Mouse (Mus musculus): Measurements from ENCODE around the gene Coro2a. TPM values are rescaled to one million over a fixed set of nuclear protein-coding genes. Genes with fewer than 3 reads are reported as not detected.
A peak's percentile ranks its signal among the peaks of the same experiment; 100 is the strongest.
"Not testable (repeated sequence)": the region's sequence is repeated elsewhere in the genome, so short reads cannot be mapped to it uniquely, and the experiment has no call there.

Gene Coro2a
- polyA plus RNA-seq (2012; rRNA removed) = 9.1 and 17.2 TPM in 2 replicates

DNA sequence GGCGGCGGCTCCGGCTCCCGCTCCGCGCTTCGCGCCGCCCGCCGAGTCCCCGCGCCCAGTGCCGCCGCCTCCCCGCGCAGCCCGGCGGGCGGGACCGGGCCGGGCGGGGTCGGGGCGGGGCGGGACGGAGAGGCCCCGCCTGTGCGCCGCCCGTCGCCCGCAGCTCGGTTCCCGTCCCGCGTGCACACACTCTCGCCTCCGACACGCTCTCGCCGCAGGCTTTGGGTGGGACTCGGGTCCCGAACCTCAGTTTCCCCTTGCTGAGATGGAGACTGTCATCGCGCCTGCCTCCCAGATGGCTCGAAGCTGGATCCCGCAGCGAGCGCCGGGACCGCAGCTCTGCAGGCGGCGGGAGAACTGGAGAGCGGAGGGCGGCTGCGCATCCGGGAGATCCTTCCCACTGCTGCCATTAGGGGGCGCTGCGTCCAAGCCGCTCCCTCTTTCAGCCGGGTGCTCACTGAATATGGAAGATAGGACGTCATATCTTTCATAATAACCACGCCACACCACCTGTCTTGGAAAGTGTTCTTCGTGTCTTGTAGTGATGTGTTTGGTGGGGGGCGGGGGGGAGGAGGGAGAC, at the start of gene Coro2a:
TSS of gene Coro2a (minus strand) at position 359 of the 580 bp plus-strand sequence.
- TF ChIP-seq CTCF (IDR thresholded peaks at IDR 0.05; ENCODE audit: insufficient read depth, low read length) (peak; percentile 69), POLR2A (IDR thresholded peaks at IDR 0.05; ENCODE audit: borderline replicate concordance, extremely low read depth, low read depth, low read length) (no peak)
- Histone ChIP-seq H3K4me3 (replicated peaks; ENCODE audit: extremely low read depth, low read depth, low read length) (peak within 1 kb of the TSS; percentile 79), H3K4me1 (ENCODE audit: control insufficient read depth, insufficient read depth, low read length) (no peaks in the 10 kb centered on the region)
- under 1% methylated on average over 56 of the region's 66 CpGs for WGBS
- DNase-seq = peak; percentile 84

DNA sequence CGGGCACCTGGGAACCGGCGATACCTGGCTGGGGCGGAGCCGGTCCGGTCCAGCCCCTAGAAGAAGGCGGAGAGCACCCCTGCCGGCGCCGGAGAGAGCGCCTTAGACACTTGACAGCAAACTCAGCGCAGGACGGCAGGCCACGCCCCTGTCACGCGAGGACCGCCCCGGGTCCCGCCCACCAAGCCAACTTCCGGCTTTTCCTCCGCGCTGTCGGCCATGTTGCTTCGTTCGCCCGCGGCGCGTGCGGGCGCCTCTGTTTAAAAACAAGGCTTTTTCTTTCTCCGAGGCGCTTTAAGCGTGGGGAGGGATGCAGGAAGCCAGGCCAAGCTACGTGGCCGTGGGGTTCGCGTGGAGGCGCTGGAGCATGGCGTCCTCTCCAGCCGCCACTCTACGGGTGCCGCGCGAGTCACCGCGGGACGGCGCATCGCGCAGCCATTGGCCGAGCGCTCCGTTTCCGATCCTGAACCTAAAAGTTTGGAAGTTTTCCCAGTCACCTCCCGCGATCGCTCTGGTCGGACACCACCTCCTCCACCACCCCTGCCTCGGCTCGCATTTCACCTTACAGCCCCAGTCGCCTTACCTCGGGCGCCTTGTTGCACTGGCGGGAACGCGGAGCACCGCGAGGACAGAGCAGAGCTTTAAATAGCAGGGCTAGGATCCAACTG, 48.2 kb upstream of the Coro2a start, which contains the start of gene Tbc1d2:
TSS of gene Tbc1d2 (minus strand) at position 124 of the 668 bp plus-strand sequence.
- 0 out of 2 replicates have a peak, but pooled peaks have one; percentile 18 for TF ChIP-seq CTCF (IDR thresholded peaks at IDR 0.05; ENCODE audit: insufficient read depth, low read length)
- peak; percentile 45; the same call in 1 of the 2 replicates for TF ChIP-seq POLR2A (IDR thresholded peaks at IDR 0.05; ENCODE audit: borderline replicate concordance, extremely low read depth, low read depth, low read length)
- DNase-seq = peak; percentile 96
- H3K4me3 ChIP-seq (replicated peaks; ENCODE audit: extremely low read depth, low read depth, low read length) = peak within 1 kb of the TSS; percentile 68
- H3K4me1 ChIP-seq (ENCODE audit: control insufficient read depth, insufficient read depth, low read length) = no peaks in the 10 kb centered on the region
- WGBS = under 1% methylated on average over 69 of the region's 69 CpGs

DNA sequence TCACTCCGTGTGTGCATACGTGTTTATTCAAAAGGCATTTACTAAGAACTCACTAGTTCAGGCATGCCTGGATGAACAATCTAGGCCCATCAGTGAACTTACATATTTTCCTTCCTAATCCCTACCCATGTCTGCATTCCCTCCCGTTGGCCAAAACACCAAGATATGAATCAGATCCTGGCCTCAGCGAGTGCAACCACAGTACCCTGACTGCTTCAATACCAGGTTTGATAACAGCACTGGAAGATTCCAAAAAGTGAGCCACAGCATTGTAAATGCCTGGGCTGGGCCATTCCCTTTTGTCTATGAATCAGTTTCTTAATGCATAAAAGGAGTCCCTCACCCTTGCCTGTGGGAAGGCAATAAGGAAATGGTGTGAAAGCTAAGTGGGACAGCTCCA, 47.2 kb upstream of the Coro2a start:
- Histone ChIP-seq H3K4me1 (ENCODE audit: control insufficient read depth, insufficient read depth, low read length) (no peaks in the 10 kb centered on the region), H3K4me3 (replicated peaks; ENCODE audit: extremely low read depth, low read depth, low read length) (peak overlapping the region; percentile 64)
- TF ChIP-seq POLR2A (IDR thresholded peaks at IDR 0.05; ENCODE audit: borderline replicate concordance, extremely low read depth, low read depth, low read length) = no peak
- no peak for TF ChIP-seq CTCF (IDR thresholded peaks at IDR 0.05; ENCODE audit: insufficient read depth, low read length)
- 41% methylated on average over 4 of the region's 4 CpGs for WGBS
- no peak for DNase-seq

DNA sequence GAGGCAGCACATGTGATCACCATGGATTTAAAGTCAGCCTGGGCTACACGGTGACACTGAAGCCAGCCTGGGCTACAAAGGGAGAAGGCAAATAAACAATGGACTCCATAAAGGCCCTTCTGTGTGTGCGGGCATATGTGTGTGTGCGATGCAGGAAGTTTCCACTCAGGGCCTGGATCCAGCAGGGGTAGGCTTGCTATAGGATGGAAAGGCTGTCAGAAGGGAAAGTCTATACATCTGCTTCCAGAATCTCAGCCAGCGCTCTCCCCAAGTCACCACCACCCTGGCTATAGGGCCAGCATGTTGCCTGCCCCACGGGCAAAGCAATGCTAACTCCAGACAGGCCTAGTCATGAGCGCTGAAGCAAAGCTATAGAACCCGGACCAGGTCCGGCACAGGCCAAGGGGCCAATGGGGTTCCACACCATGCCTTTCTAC, 41.7 kb upstream of the Coro2a start:
- Histone ChIP-seq H3K4me1 (ENCODE audit: control insufficient read depth, insufficient read depth, low read length) (peaks cover 8% of the 10 kb centered on the region; the same call in 1 of the 2 replicates), H3K4me3 (replicated peaks; ENCODE audit: extremely low read depth, low read depth, low read length) (no peak overlapping the region)
- no peak for DNase-seq
- 72% methylated on average over 8 of the region's 8 CpGs for WGBS
- TF ChIP-seq CTCF (IDR thresholded peaks at IDR 0.05; ENCODE audit: insufficient read depth, low read length) = no peak
- TF ChIP-seq POLR2A (IDR thresholded peaks at IDR 0.05; ENCODE audit: borderline replicate concordance, extremely low read depth, low read depth, low read length) = no peak

GRCm38 (mm10) chr4:46642924-46643675, 41.1 kb upstream of the Coro2a start:
- DNase-seq = no peak
- 36% methylated on average over 8 of the region's 8 CpGs for WGBS
- Histone ChIP-seq H3K4me3 (replicated peaks; ENCODE audit: extremely low read depth, low read depth, low read length) (no peak overlapping the region), H3K4me1 (ENCODE audit: control insufficient read depth, insufficient read depth, low read length) (peaks cover 8% of the 10 kb centered on the region; the same call in 1 of the 2 replicates)
- TF ChIP-seq POLR2A (IDR thresholded peaks at IDR 0.05; ENCODE audit: borderline replicate concordance, extremely low read depth, low read depth, low read length) (no peak), CTCF (IDR thresholded peaks at IDR 0.05; ENCODE audit: insufficient read depth, low read length) (no peak)

GRCm38 (mm10) chr4:46641283-46641682, 39.3 kb upstream of the Coro2a start:
- DNase-seq = no peak
- TF ChIP-seq POLR2A (IDR thresholded peaks at IDR 0.05; ENCODE audit: borderline replicate concordance, extremely low read depth, low read depth, low read length) = no peak
- no peak for TF ChIP-seq CTCF (IDR thresholded peaks at IDR 0.05; ENCODE audit: insufficient read depth, low read length)
- H3K4me3 ChIP-seq (replicated peaks; ENCODE audit: extremely low read depth, low read depth, low read length) = no peak overlapping the region
- 65% methylated on average over 4 of the region's 4 CpGs for WGBS
- H3K4me1 ChIP-seq (ENCODE audit: control insufficient read depth, insufficient read depth, low read length) = peaks cover 8% of the 10 kb centered on the region; the same call in 1 of the 2 replicates

- 59% methylated on average over 8 of the region's 8 CpGs for WGBS
These were observed 37.9 kb upstream of the Coro2a start for GRCm38 (mm10) chr4:46639866-46640265.

DNA sequence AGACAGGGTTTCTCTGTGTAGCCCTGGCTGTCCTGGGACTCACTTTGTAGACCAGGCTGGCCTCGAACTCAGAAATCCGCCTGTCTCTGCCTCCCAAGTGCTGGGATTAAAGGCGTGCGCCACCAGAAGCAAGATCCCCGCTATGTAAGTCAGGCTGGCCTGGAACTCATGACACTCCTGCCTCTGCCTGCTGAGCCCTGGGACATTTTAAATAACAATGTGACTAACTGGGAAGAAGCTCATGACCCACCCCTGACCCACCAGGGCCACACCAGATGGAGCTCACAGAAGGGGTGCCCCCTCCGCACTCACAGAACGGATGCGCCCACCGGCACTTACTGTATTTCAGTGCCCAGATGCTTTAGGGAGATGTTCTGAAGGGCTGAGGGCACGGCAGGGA, 35.2 kb upstream of the Coro2a start:
- WGBS = 94% methylated on average over 10 of the region's 10 CpGs
- H3K4me3 ChIP-seq (replicated peaks; ENCODE audit: extremely low read depth, low read depth, low read length); DNase-seq; H3K4me1 ChIP-seq (ENCODE audit: control insufficient read depth, insufficient read depth, low read length): not testable (repeated sequence)

More at GRCm38 (mm10) chr4:46639866-46640265, 37.9 kb upstream of the Coro2a start:
- Histone ChIP-seq H3K4me3 (replicated peaks; ENCODE audit: extremely low read depth, low read depth, low read length) (no peak overlapping the region), H3K4me1 (ENCODE audit: control insufficient read depth, insufficient read depth, low read length) (peaks cover 8% of the 10 kb centered on the region; the same call in 1 of the 2 replicates)
- TF ChIP-seq CTCF (IDR thresholded peaks at IDR 0.05; ENCODE audit: insufficient read depth, low read length) (no peak), POLR2A (IDR thresholded peaks at IDR 0.05; ENCODE audit: borderline replicate concordance, extremely low read depth, low read depth, low read length) (no peak)
- no peak for DNase-seq

DNA sequence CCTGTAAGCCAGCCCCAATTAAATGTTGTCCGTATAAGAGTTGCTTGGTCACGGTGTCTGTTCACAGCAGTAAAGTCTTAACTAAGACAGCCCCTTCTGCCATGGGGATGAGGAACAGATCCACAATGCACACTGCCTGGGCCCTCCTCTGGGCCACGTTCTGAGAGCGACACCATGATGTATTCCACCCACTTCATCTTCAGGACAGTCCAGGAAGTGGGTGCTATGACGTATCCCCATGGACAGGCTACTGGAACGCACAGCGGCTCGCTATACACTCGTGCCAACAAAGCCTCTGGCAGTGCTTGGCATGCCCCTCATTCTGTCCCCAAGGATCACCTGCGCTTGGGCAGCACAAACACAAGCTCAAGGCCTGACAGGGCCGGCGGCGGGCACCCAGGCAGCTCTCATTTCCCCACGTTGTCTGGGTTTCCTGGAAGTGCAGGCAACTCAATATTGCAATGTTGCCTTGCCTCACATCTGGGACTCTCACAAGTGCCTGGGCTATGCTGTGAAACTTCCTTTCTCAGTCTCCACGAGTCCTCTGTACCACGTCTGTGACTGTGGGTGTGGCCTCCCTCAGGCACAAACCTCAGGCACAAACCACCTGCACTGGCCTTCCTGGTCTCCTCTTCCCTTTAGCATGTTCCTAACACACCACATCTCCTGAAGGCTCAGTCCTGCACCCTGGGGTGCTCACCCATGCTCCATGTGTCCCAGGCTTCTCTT, 33.9 kb upstream of the Coro2a start:
- H3K4me3 ChIP-seq (replicated peaks; ENCODE audit: extremely low read depth, low read depth, low read length) = no peak overlapping the region
- TF ChIP-seq CTCF (IDR thresholded peaks at IDR 0.05; ENCODE audit: insufficient read depth, low read length) (no peak), POLR2A (IDR thresholded peaks at IDR 0.05; ENCODE audit: borderline replicate concordance, extremely low read depth, low read depth, low read length) (no peak)
- no peak for DNase-seq
- 64% methylated on average over 16 of the region's 16 CpGs for WGBS
- H3K4me1 ChIP-seq (ENCODE audit: control insufficient read depth, insufficient read depth, low read length) = no peaks in the 10 kb centered on the region

Measured in lung, adult 2 months (tissue).